Mouse (Mus musculus) CD8-positive naive resting alpha-beta T cell, adult 2 months (primary cell): ENCODE results near the gene Vtn.
"Not testable (repeated sequence)": the region's sequence is repeated elsewhere in the genome, so short reads cannot be mapped to it uniquely, and the experiment has no call there.

Source experiments
- DNase-seq, 2 experiments: peaks; one replicate each; pipeline ENCODE4 v3.0.0; 2022; ENCODE audit warnings: low read depth in 2 of 2, low spot score in 2 of 2

The Vtn gene

DNA sequence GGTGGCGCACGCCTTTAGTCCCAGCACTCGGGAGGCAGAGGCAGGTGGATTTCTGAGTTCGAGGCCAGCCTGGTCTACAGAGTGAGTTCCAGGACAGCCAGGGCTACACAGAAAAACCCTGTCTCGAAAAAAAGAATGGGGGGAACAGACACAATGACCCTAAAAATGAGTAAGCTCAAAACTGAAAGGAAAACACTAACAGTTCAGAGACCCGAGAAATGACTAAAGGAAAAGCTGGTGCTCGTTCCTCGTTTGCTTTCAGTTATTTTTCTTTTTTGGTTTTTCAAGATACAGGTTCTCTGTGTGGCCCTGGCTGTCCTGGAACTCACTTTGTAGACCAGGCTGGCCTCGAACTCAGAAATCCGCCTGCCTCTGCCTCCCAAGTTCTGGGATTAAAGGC, 32.6 kb downstream of the Vtn start:
- DNase-seq = not testable (repeated sequence)

DNA sequence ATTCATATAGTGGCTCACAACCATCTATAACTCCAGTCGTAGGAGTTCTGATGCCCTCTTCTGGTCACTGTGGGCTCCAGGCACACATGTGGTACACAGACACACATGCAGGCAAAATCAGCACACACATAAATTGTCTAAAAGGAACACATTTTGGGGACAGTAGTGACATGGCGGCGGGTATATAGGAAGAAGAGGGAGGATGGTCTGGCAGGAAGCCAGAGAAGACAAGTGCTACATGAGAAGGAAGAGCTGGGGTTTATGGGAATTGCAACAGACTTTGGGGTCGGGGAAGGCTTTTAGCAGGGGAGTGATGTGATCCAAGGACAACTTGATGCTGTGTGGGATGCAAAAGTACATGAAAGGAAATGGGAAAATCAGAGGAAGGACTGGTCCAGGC, 35.6 kb downstream of the Vtn start:
- no peak for DNase-seq

DNA sequence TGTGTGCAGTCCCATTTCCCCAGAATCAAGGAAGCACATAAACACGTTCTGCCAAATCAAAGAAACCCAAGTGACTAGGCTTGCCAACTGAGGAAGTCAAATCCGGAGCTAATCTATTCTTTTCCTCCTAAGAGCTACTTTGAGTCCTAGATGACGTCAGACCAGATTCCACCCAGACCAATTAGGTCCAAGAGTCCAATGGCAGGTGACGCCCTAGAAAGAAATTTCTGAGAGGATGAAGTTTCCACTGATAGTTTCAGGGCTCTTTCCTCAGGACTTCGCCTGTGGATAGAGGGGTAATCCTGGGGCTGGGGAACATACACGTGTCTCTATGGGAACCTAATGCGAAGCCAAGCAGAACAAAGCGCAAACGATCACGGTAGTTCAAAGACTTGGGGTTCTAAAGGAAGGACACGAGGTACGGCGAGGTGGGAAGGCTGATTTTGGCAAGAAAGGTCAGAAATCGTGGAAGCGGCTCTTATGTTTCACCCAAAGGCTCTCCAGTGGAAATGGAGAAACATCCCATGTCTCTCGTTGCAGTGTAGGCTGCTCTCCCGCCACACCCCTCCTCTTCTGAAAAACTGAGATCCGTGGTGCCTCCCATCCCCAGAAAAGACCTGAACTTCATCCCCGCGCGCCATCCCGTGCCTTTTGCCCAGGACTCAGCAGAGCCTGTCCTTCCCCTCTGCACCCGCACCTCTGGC, 36.6 kb downstream of the Vtn start:
- peak in 1 of 2 experiments; percentile 13 for DNase-seq

DNA sequence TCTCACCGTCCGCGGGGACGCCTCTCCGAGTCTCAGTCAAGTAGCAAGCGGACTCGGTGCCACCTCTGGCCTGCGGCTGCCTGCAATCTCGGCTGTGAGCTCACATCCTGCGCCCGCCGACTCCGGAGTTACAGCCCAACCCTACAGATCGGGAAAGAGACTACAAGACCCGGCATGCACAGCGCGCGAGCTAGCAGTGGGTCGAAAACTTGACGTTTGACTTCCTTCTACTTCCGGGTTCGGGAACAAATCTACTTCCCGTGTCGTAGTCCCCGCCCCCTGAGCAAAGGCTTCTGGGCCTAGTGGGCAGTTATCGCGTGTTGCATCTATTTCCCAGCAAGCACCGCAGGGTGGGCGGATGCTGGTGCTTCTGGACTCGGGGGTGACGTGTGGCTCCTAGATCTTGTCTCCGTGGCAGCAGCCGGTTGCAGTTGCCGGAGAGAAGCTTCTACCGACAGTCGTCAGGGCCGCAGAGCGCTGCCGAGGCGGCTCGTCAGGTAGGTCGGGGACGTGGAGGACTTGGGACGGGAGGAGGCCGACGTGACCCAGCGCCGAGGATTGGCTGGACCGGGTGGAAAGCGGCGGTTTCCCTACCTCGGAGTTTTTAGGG, 37.3 kb downstream of the Vtn start, which contains the start of the genes Tnfaip1 and Ift20:
Tnfaip1 (minus strand) TSS at position 253 of the 610 bp plus-strand sequence.
Ift20 (plus strand) TSS at position 282 of the 610 bp plus-strand sequence.
- peak; percentile 96 to 97 for DNase-seq

DNA sequence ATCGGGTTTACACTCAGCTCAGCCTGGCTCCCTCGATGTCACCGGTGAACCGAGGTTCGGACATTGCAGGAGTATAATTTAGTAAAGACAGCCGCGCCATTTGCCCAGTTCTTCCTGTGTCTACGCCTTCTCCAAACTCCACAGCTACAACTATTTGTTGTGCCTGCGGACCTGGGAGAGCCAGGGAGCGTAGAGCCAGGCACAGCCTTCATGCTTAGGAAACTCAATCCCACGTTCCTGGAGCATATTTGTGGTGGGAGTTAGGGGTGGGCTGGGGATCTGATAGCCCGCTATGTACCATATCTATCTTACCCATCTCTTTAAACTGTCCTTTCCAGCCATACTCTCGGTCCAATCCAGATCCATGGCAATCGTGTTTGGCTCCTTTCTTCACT, 37.8 kb downstream of the Vtn start:
- no peak for DNase-seq

DNA sequence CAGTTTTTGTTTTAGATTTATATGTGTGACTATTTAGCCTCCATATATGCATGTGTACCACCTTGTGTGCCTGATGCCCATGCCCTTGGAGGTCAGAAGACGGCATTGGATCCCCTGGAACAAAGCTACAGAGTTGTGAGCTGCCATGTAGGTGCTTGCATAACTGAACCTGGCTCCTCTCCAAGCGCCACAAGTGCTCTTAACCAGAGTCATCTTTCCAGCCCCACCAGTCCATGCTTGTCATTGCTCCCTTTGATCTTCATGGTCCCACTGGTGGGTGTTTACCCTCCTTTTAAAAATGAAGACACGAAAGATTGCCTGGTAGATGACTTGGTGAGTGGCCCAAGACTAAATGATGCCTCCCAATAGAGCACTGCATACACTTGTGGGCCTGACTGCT, 41.5 kb downstream of the Vtn start:
- no peak for DNase-seq

DNA sequence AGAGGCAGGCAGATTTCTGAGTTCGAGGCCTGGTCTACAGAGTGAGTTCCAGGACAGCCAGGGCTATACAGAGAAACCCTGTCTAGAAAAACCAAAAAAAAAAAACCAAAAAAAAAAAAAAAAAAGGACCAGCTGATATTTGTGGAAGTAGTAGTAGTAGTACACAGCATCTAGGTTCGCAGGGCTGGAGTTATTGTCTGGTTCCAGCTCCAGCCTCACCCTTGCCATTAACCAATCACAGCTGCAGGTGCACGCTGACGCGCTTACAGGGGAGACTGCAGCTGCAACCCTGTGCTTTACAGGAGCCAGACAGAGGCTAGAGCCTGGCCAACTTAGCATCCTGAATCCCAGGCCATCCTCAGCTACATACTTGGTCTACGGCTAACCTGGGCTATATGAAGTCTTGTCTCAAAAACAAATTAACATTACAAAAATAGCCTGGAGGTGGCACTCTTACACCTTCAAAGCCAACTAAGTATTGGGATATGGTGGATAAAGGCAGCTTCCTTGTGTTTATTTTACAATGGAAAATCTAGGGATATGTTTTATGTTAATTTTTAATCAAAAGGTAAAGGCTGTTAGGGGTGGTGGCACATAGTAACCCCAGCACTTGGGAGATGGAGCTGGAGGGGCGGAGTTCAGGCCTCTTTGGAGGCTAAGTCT, 45.7 kb downstream of the Vtn start:
- DNase-seq = no peak

DNA sequence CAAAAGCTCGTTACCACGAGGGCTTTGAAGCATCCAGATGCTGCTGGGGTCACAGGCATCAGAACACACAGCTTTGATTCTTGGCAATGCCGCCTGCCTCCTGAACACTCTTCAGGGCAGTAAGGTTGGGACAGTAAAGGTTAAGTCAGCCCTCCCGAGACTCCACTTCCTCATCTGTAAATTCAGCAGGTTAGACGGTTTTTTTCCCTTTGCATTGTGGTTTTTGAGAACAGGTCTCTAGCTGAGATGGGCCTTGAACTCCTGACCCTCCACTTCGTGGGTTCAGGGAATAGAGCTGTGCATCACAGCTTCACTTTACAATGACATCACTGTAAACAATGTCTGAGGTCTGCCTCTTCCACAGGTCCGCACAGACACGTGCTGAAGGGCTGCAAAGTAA, 46.3 kb downstream of the Vtn start:
- DNase-seq = no peak

DNA sequence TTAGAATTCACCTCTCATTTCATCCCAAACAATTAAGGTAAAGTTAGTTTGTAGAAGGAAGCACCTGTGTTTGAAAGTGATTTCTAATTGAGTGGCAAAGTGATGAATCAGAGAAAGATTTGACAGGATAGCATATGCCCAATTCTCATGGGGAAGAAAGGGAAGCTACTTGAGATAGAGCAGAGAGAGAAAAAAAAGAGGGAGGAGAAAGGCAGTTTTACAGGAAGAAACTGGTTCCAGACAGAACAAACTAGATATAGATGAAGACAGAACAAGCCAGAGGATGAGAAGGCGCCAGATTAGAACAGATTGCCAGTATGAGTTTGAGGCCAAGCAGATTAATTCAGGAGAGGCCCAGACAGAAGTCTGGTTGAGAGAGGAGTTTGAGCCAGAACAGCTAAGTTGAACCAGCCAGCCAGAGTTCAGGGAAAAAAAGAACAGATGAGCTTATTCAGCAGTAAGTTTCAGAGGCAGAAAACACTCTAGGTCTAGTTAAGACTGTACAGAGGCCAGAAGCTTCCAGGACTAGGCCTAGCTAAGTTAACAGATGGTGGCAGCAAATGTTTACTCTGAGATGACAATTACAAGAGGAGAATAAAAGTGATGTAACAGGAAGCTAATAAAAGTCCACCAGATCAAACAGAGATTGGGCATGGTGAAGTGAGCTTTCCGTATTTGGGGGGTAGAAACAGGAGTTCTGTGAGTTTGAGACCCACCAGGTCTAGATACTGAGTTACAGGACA, 49.0 kb downstream of the Vtn start:
- no peak for DNase-seq

DNA sequence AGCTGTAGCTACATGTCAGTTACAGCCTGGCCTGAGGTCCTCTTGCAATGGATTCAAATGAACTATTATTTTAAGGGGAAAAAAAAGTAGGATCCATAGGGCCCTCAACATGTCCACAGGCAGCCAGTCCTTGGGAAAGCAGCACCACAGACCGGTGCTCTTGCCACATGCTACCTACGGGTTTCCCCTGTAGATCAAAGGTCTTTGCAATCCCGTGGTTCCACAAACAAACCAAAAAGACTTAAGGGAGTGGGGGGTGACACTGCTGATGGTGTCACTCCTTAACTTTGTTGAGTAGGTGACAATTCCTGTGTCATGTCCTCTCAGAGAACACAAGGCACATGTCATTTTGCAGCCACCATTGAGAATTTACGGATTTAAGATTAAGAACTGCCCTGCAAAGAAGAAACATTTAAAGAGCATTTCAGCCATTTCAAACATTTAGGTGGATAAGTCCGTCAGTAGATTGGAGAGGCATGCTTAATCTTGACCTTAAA, 50.6 kb downstream of the Vtn start:
- no peak for DNase-seq

DNA sequence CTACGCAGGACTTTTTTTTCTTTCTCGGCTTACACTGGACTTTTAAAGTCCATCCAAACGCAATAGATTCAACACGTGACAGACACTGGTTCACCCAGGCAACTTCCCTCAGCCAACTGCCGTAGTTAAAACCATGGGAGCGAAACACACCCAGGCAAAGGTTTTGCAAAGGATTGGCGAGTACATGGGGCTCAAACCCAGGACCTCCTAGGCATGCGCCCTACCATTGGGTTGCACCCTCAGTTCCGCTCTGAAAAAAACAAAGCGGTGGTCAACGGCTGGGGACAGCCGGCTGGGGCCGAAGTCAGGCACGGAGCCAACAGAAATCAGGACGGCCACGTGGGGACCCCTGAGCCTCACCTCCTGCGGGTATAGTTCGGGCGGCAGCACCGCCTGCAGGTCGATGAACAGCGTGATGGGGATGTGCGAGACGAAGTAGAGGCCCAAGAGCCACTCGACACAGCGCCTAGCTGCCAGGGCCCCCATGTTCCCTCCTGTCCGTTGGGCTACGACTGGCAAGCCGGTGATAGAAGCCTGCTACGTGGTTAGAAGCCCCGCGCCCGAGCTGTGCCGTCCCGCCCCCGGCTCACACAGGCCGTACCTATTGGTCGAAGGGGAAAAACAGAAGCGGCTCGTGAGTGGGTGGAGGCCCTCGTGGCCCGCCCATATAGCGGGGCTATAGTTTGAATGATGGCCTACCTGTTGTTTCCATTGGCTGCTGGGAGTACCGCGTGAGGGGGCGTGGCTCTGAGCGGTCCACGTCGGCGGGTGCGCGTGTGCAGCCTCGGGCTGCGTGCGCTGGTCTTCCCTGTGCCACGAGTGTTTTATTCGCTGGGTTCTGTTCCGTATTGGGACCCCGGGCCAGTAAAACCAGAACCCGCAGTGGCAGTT, 51.5 kb downstream of the Vtn start, which contains the start of gene Tmem97:
Tmem97 (minus strand) TSS at position 610 of the 891 bp plus-strand sequence.
- DNase-seq = peak; percentile 87 to 92

DNA sequence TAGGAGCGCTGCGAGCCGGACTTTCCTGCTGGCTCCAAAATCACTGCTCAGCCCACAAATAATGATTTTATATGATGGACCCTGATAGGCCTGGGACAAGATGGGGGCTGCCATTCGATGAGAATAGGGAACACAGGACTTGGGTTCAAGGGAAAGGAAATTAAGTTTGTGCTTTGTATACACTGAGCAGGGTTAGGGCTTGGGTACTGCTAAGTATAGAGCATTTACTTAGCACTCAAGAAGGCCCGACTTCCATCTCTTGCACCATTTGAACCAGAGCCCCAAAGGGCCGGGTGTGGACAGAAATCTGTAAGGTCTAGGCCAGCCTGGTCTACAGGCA, 52.1 kb downstream of the Vtn start:
- no peak for DNase-seq
